Mouse (Mus musculus) brain, embryonic 14.5 days (tissue): ENCODE measurements at regions not wholly inside any gene's neighbourhood (a gene's known extent, or its start where the extent isn't known, plus 50 kb on each side); places are given as distances from the start of the nearest gene placed in this dataset.
A peak's percentile ranks its signal among the peaks of the same experiment; 100 is the strongest.

ENCODE experiments used
- DNase-seq: peaks from one replicate; pipeline ENCODE4 v3.0.0-alpha.2; 2011; ENCODE audit warnings: low read depth
- CTCF ChIP-seq: fragments of 200-500 bp; IDR thresholded peaks from 2 replicates; pipeline ENCODE4 v1.5.1; 2012; ENCODE audit warnings: inconsistent platforms, mild to moderate bottlenecking, moderate library complexity, borderline replicate concordance; ENCODE audit not compliant: insufficient read depth, insufficient read length; ENCODE audit errors: extremely low read depth
- POLR2A ChIP-seq: fragments of 200-500 bp; IDR thresholded peaks from 2 replicates; pipeline ENCODE4 v1.6.1; 2012; ENCODE audit warnings: mild to moderate bottlenecking, inconsistent platforms, borderline replicate concordance; ENCODE audit not compliant: poor library complexity, insufficient read depth, insufficient read length, severe bottlenecking; ENCODE audit errors: extremely low read depth

- TF ChIP-seq POLR2A, result no peak
- TF ChIP-seq CTCF, result no peak
These were observed 107.7 kb upstream of the Ret start for GRCm38 (mm10) chr6:118305209-118305608.

GRCm38 (mm10) chr6:118302783-118303350 is 105.3 kb upstream of the Ret start:
- no peak for TF ChIP-seq POLR2A
- TF ChIP-seq CTCF, result no peak
- no peak for DNase-seq

More at GRCm38 (mm10) chr6:118305209-118305608, 107.7 kb upstream of the Ret start:
- no peak for DNase-seq

- DNase-seq, result peak; percentile 79
These were observed 104.6 kb upstream of the Ret start for GRCm38 (mm10) chr6:118301880-118302782.

GRCm38 (mm10) chr6:118300781-118301180 is 103.3 kb upstream of the Ret start:
- DNase-seq, result no peak
- no peak for TF ChIP-seq POLR2A
- no peak for TF ChIP-seq CTCF

More at GRCm38 (mm10) chr6:118301880-118302782, 104.6 kb upstream of the Ret start:
- TF ChIP-seq CTCF (no peak), POLR2A (no peak)

GRCm38 (mm10) chr6:118297576-118297975 is 100.1 kb upstream of the Ret start:
- no peak for TF ChIP-seq POLR2A
- TF ChIP-seq CTCF, result no peak
- DNase-seq, result no peak

- no peak for DNase-seq
- TF ChIP-seq CTCF (no peak), POLR2A (no peak)
These were observed 96.5 kb upstream of the Ret start for GRCm38 (mm10) chr6:118293986-118294385.

- TF ChIP-seq CTCF, result no peak
- no peak for TF ChIP-seq POLR2A
- DNase-seq, result no peak
These were observed 95.4 kb upstream of the Ret start for GRCm38 (mm10) chr6:118292928-118293327.

- DNase-seq, result no peak
- no peak for TF ChIP-seq POLR2A
- TF ChIP-seq CTCF, result no peak
These were observed 94.8 kb upstream of the Ret start for GRCm38 (mm10) chr6:118292272-118292671.

GRCm38 (mm10) chr6:118291426-118291825 is 93.9 kb upstream of the Ret start:
- DNase-seq, result no peak
- no peak for TF ChIP-seq POLR2A
- no peak for TF ChIP-seq CTCF

- TF ChIP-seq CTCF (no peak), POLR2A (no peak)
- no peak for DNase-seq
These were observed 87.7 kb upstream of the Ret start for GRCm38 (mm10) chr6:118285246-118285645.

- TF ChIP-seq CTCF (no peak), POLR2A (no peak)
- no peak for DNase-seq
These were observed 86.5 kb upstream of the Ret start for GRCm38 (mm10) chr6:118283949-118284568.
